Mouse (Mus musculus): ENCODE data around the gene Actb. TPM values are rescaled to one million over a fixed set of nuclear protein-coding genes. Genes with fewer than 3 reads are reported as not detected.
"Not testable (repeated sequence)": the region's sequence is repeated elsewhere in the genome, so short reads cannot be mapped to it uniquely, and the experiment has no call there.

The Actb gene
- polyA plus RNA-seq, 1 experiment from 2014 or later: 16,375 TPM

- H3K27ac ChIP-seq (replicated peaks; ENCODE audit: low read depth, low read length): no peak overlapping the region
- no peak overlapping the region for H3K4me2 ChIP-seq (ENCODE audit: low read length)
- ATAC-seq (ENCODE audit: low FRiP score, low TSS enrichment): no peak
- H3K4me3 ChIP-seq (replicated peaks; ENCODE audit: low read depth, low read length): no peak overlapping the region
- WGBS: 87% methylated on average over 10 of the region's 10 CpGs
- H3K36me3 ChIP-seq (ENCODE audit: control insufficient read depth, insufficient read depth, low read length): peaks cover 23% of the 10 kb centered on the region
- H3K4me1 ChIP-seq (ENCODE audit: control insufficient read depth, insufficient read depth, low read length): peaks cover 17% of the 10 kb centered on the region
- no peak for DNase-seq
- no peak overlapping the region for H3K9ac ChIP-seq (replicated peaks; ENCODE audit: low read length)
- H3K27me3 ChIP-seq (ENCODE audit: control insufficient read depth, insufficient read depth, low read length): no peaks in the 10 kb centered on the region
- no peaks in the 10 kb centered on the region for H3K9me3 ChIP-seq (ENCODE audit: control insufficient read depth, low read length)
Measured at GRCm38 (mm10) chr5:142896192-142896591, 10.4 kb downstream of the Actb start.

DNA sequence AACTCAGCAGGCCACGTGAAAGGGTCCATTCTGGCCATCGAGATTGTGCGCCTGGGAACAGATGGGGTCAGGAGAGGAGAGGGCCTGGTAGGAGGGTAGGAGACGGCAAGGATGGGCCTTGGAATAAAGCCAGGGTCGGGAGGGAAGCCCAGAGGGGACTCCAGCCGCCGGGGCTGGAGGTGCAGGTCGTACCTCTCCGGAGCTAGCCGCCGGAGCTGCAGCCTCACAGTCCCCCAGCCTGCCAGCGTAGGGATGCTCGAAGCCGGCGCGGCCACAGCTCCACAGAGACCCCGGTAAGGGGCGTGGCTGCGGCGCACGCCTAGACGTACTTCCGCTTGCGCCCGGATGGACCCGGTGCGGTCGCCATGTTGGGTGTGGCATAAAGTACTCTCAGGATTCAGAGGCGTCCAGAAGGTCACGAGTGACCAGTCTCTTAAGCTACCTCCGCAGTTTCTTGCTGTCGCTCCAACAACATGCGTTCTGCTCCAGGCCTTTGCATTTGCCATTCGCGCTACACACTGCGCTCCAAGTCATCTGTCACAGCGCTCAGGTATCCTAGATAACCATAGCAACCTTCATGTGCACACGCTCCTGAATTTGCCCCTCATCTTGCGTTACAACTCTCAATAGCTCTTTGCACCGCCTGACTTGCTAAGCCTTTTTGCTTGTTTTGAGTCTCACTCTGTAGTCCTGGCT, 11.5 kb downstream of the Actb start, which contains the start of gene Fbxl18:
Fbxl18 (minus strand) TSS at position 504 of the 696 bp plus-strand sequence.
- H3K9ac ChIP-seq (replicated peaks; ENCODE audit: low read length): peak within 1 kb of the TSS; percentile 87
- H3K27ac ChIP-seq (replicated peaks; ENCODE audit: low read depth, low read length): peak within 1 kb of the TSS; percentile 81
- H3K27me3 ChIP-seq (ENCODE audit: control insufficient read depth, insufficient read depth, low read length): no peaks in the 10 kb centered on the region
- peaks cover 17% of the 10 kb centered on the region for H3K4me1 ChIP-seq (ENCODE audit: control insufficient read depth, insufficient read depth, low read length)
- WGBS: under 1% methylated on average over 40 of the region's 40 CpGs
- ATAC-seq (ENCODE audit: low FRiP score, low TSS enrichment): peak; percentile 94
- DNase-seq: peak; percentile 96
- H3K4me3 ChIP-seq (replicated peaks; ENCODE audit: low read depth, low read length): peak within 1 kb of the TSS; percentile 73
- H3K4me2 ChIP-seq (ENCODE audit: low read length): peak within 1 kb of the TSS; percentile 85
- peaks cover 13% of the 10 kb centered on the region for H3K36me3 ChIP-seq (ENCODE audit: control insufficient read depth, insufficient read depth, low read length)
- no peaks in the 10 kb centered on the region for H3K9me3 ChIP-seq (ENCODE audit: control insufficient read depth, low read length)

DNA sequence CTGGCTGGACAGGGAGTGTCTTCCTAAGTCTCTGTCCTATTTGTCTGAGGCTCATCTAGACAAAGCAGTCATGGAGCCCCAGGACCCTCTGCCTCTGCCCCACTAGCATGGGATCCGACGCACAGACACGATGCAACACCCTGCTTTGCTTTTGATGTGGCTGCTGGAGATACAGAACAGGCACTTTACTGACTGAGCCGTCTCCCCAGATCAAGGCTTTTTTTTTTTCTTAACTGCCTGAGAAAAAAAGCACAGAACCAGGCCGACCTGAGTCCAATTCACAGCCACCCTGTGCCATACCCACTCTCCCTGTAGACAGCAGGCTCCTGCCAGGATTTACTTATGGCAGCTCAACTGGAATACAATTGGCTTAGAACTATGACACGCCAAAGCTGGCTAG, 15.2 kb downstream of the Actb start:
- ATAC-seq (ENCODE audit: low FRiP score, low TSS enrichment) (no peak), DNase-seq (no peak)
- H3K4me3 ChIP-seq (replicated peaks; ENCODE audit: low read depth, low read length): no peak overlapping the region
- H3K27me3 ChIP-seq (ENCODE audit: control insufficient read depth, insufficient read depth, low read length): no peaks in the 10 kb centered on the region
- 86% methylated on average over 6 of the region's 6 CpGs for WGBS
- H3K36me3 ChIP-seq (ENCODE audit: control insufficient read depth, insufficient read depth, low read length): peaks cover 16% of the 10 kb centered on the region
- no peak overlapping the region for H3K27ac ChIP-seq (replicated peaks; ENCODE audit: low read depth, low read length)
- H3K4me1 ChIP-seq (ENCODE audit: control insufficient read depth, insufficient read depth, low read length): peaks cover 17% of the 10 kb centered on the region
- 0 out of 2 replicates have a peak overlapping the region, but pooled peaks have one; percentile 20 for H3K9ac ChIP-seq (replicated peaks; ENCODE audit: low read length)
- H3K9me3 ChIP-seq (ENCODE audit: control insufficient read depth, low read length): no peaks in the 10 kb centered on the region
- no peak overlapping the region for H3K4me2 ChIP-seq (ENCODE audit: low read length)

DNA sequence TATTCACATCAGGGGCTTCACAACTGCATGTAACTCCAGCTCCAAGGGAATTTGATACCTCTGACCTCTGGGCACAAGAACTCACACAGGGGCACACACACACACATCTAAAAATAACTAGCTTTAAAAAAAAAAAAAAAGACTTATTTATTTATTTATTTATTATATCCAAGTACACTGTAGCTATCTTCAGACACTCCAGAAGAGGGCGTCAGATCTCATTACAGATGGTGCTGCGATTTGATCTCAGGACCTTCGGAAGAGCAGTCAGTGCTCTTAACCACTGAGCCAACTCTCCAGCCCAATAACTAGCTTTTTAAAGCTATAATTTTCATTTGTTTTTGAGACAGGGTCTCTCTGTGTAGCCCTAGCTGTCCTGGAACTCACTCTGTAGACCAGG, 19.0 kb downstream of the Actb start:
- WGBS: 88% methylated on average over 3 of the region's 3 CpGs

DNA sequence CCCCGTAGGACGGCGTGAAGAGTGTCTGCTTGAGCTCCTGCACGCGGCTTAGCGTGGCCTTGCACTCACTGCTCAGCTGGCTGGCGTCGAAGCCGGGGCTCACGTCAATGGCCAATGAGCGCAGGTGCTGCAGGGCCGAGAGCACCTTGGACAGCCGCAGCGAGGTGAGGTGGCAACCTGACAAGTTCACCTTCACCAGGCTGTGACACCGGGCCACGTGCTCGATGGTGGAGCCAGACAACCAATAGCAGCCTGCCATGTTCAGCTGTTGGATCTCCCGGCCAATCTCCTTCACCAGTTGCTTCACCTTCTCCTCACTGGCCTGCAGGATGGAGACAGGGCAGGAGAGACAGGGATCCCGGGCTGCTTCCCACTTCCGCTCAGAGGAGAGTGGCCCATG, 19.8 kb downstream of the Actb start:
- no peak overlapping the region for H3K4me3 ChIP-seq (replicated peaks; ENCODE audit: low read depth, low read length)
- no peak overlapping the region for H3K4me2 ChIP-seq (ENCODE audit: low read length)
- peaks cover 50% of the 10 kb centered on the region for H3K36me3 ChIP-seq (ENCODE audit: control insufficient read depth, insufficient read depth, low read length)
- H3K27ac ChIP-seq (replicated peaks; ENCODE audit: low read depth, low read length): no peak overlapping the region
- H3K27me3 ChIP-seq (ENCODE audit: control insufficient read depth, insufficient read depth, low read length): no peaks in the 10 kb centered on the region
- WGBS: 96% methylated on average over 20 of the region's 20 CpGs
- no peak overlapping the region for H3K9ac ChIP-seq (replicated peaks; ENCODE audit: low read length)
- no peaks in the 10 kb centered on the region for H3K4me1 ChIP-seq (ENCODE audit: control insufficient read depth, insufficient read depth, low read length)
- no peak for DNase-seq
- H3K9me3 ChIP-seq (ENCODE audit: control insufficient read depth, low read length): no peaks in the 10 kb centered on the region
- no peak for ATAC-seq (ENCODE audit: low FRiP score, low TSS enrichment)

More for the DNA sequence above, 19.0 kb downstream of the Actb start:
- not testable (repeated sequence) for H3K4me3 ChIP-seq (replicated peaks; ENCODE audit: low read depth, low read length); H3K4me2 ChIP-seq (ENCODE audit: low read length); H3K9ac ChIP-seq (replicated peaks; ENCODE audit: low read length); ATAC-seq (ENCODE audit: low FRiP score, low TSS enrichment); H3K27me3 ChIP-seq (ENCODE audit: control insufficient read depth, insufficient read depth, low read length); DNase-seq; H3K4me1 ChIP-seq (ENCODE audit: control insufficient read depth, insufficient read depth, low read length); H3K27ac ChIP-seq (replicated peaks; ENCODE audit: low read depth, low read length); H3K9me3 ChIP-seq (ENCODE audit: control insufficient read depth, low read length)
- H3K36me3 ChIP-seq (ENCODE audit: control insufficient read depth, insufficient read depth, low read length): peaks cover 46% of the 10 kb centered on the region

DNA sequence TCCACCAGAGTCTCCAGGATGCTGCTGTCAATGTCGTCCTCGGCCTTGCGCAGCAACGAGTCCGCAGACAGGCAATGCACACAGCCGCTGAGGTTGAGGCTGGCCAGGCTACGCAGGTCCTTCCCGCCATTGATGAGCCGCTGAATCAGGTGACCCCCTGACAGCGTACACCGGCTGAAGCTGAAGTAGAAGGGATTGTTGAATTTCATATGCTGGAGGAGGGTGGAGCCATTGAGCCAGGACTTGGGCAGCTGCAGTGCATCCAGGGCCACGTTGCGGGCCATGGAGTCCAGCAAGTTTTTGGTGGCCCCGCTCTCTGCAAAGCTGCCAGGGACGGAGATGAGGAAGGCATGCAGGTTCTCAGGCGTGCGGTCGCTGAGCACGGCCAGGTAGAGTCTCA, 20.4 kb downstream of the Actb start:
- no peaks in the 10 kb centered on the region for H3K27me3 ChIP-seq (ENCODE audit: control insufficient read depth, insufficient read depth, low read length)
- no peak overlapping the region for H3K4me3 ChIP-seq (replicated peaks; ENCODE audit: low read depth, low read length)
- no peak for ATAC-seq (ENCODE audit: low FRiP score, low TSS enrichment)
- H3K27ac ChIP-seq (replicated peaks; ENCODE audit: low read depth, low read length): no peak overlapping the region
- H3K9ac ChIP-seq (replicated peaks; ENCODE audit: low read length): no peak overlapping the region
- H3K9me3 ChIP-seq (ENCODE audit: control insufficient read depth, low read length): no peaks in the 10 kb centered on the region
- 93% methylated on average over 19 of the region's 19 CpGs for WGBS
- peaks cover 50% of the 10 kb centered on the region for H3K36me3 ChIP-seq (ENCODE audit: control insufficient read depth, insufficient read depth, low read length)
- H3K4me2 ChIP-seq (ENCODE audit: low read length): no peak overlapping the region
- H3K4me1 ChIP-seq (ENCODE audit: control insufficient read depth, insufficient read depth, low read length): peaks cover 2% of the 10 kb centered on the region
- DNase-seq: no peak

GRCm38 (mm10) chr5:142882471-142882870, 24.1 kb downstream of the Actb start:
- WGBS: 97% methylated on average over 11 of the region's 11 CpGs
- no peak overlapping the region for H3K4me3 ChIP-seq (replicated peaks; ENCODE audit: low read depth, low read length)

GRCm38 (mm10) chr5:142881936-142882335, 24.6 kb downstream of the Actb start:
- Histone ChIP-seq H3K4me1 (ENCODE audit: control insufficient read depth, insufficient read depth, low read length) (peaks cover 6% of the 10 kb centered on the region), H3K27me3 (ENCODE audit: control insufficient read depth, insufficient read depth, low read length) (no peaks in the 10 kb centered on the region), H3K4me2 (ENCODE audit: low read length) (no peak overlapping the region), H3K9ac (replicated peaks; ENCODE audit: low read length) (no peak overlapping the region; the same call in 1 of the 2 replicates), H3K9me3 (ENCODE audit: control insufficient read depth, low read length) (no peaks in the 10 kb centered on the region), H3K36me3 (ENCODE audit: control insufficient read depth, insufficient read depth, low read length) (peaks cover 54% of the 10 kb centered on the region), H3K4me3 (replicated peaks; ENCODE audit: low read depth, low read length) (no peak overlapping the region), H3K27ac (replicated peaks; ENCODE audit: low read depth, low read length) (peak overlapping the region; percentile 60; the same call in 1 of the 2 replicates)
- DNase-seq: no peak
- WGBS: 84% methylated on average over 8 of the region's 8 CpGs
- no peak for ATAC-seq (ENCODE audit: low FRiP score, low TSS enrichment)

More at GRCm38 (mm10) chr5:142882471-142882870, 24.1 kb downstream of the Actb start:
- no peak for DNase-seq
- Histone ChIP-seq H3K36me3 (ENCODE audit: control insufficient read depth, insufficient read depth, low read length) (peaks cover 57% of the 10 kb centered on the region), H3K27me3 (ENCODE audit: control insufficient read depth, insufficient read depth, low read length) (no peaks in the 10 kb centered on the region), H3K4me1 (ENCODE audit: control insufficient read depth, insufficient read depth, low read length) (peaks cover 6% of the 10 kb centered on the region), H3K27ac (replicated peaks; ENCODE audit: low read depth, low read length) (no peak overlapping the region), H3K9ac (replicated peaks; ENCODE audit: low read length) (no peak overlapping the region), H3K9me3 (ENCODE audit: control insufficient read depth, low read length) (no peaks in the 10 kb centered on the region), H3K4me2 (ENCODE audit: low read length) (no peak overlapping the region)
- no peak for ATAC-seq (ENCODE audit: low FRiP score, low TSS enrichment)
